Mouse (Mus musculus): ENCODE results near the gene Sprr2a2.
"Not testable (repeated sequence)": the region's sequence is repeated elsewhere in the genome, so short reads cannot be mapped to it uniquely, and the experiment has no call there.

Gene Sprr2a2

GRCm38 (mm10) chr3:92274018-92274417 is 58.3 kb downstream of the Sprr2a2 start:
- not testable (repeated sequence) for DNase-seq (ENCODE audit: extremely low spot score)

- DNase-seq (ENCODE audit: extremely low spot score): not testable (repeated sequence)
Measured at GRCm38 (mm10) chr3:92279663-92280062, 63.9 kb downstream of the Sprr2a2 start.

GRCm38 (mm10) chr3:92280963-92281606 is 65.4 kb downstream of the Sprr2a2 start:
- DNase-seq (ENCODE audit: extremely low spot score): not testable (repeated sequence)

GRCm38 (mm10) chr3:92285101-92285500 is 69.4 kb downstream of the Sprr2a2 start, which contains the start of gene Sprr2a3:
Sprr2a3 (plus strand) TSS chr3:92285417.
- DNase-seq (ENCODE audit: extremely low spot score): not testable (repeated sequence)

- not testable (repeated sequence) for DNase-seq (ENCODE audit: extremely low spot score)
Measured at GRCm38 (mm10) chr3:92288489-92288888, 72.8 kb downstream of the Sprr2a2 start.

Measured in embryo, embryonic 9.5 days (tissue).